Mouse (Mus musculus): Measurements from ENCODE around the gene Pds5b. TPM values are rescaled to one million over a fixed set of nuclear protein-coding genes. Genes with fewer than 3 reads are reported as not detected.

Gene Pds5b
- polyA plus RNA-seq (2017; shearing (Covaris generic)), result 10 to 100 TPM; 22.7 to 25.3 TPM

GRCm38 (mm10) chr5:150673153-150673835 lies at the start of gene Pds5b:
Pds5b (plus strand) TSS chr5:150673739.

GRCm38 (mm10) chr5:150666133-150666739 lies 7.3 kb upstream of the Pds5b start, which contains the start of gene N4bp2l2:
N4bp2l2 (minus strand) TSS chr5:150666183.

Other genes with a start within 250 kb of the Pds5b start
- 1 to 10 TPM in 1 of 2 experiments, not detected in 1; 1.5 TPM for gene Zar1l, start 155.6 kb upstream of the Pds5b start, polyA plus RNA-seq (2017; shearing (Covaris generic))
- 1 to 10 TPM; 7.3 to 8.8 TPM for gene Brca2, start 151.1 kb upstream of the Pds5b start, polyA plus RNA-seq (2017; shearing (Covaris generic))
- gene N4bp2l1, start 76.6 kb upstream of the Pds5b start, polyA plus RNA-seq (2017; shearing (Covaris generic)), result 100 to 1,000 TPM; 121 to 138 TPM
- 100 to 1,000 TPM in 1 of 2 experiments, 10 to 100 TPM in 1; 87.3 to 102 TPM for gene N4bp2l2, start 7.6 kb upstream of the Pds5b start, polyA plus RNA-seq (2017; shearing (Covaris generic))